Mouse (Mus musculus): ENCODE results near the gene Pspn.
A peak's percentile ranks its signal among the peaks of the same experiment; 100 is the strongest.

The Pspn gene

GRCm38 (mm10) chr17:56962642-56963405, 37.0 kb downstream of the Pspn start:
- DNase-seq (ENCODE audit: low read depth, low spot score), result no peak

DNA sequence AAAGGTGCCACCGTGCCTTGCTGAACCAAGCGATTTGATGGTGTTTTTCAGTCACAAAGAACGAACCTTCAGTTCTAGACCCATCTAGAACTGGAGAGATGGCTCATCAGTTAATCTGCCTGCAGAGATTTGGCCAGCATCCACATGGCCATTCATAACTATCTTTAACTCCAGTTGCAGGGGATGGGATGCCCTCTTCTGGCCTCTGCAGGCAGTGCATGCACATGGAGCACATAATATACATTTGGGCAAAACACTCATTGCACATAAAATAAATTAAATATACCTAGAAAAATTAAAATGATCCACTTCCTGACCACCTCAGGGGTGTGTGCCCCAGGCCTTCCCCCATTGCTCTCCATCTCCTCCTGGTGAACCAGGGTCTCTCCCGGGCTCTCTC, 37.9 kb downstream of the Pspn start:
- no peak for DNase-seq (ENCODE audit: low read depth, low spot score)

- no peak for DNase-seq (ENCODE audit: low read depth, low spot score)
Measured at GRCm38 (mm10) chr17:56958667-56959066, 41.2 kb downstream of the Pspn start.

DNA sequence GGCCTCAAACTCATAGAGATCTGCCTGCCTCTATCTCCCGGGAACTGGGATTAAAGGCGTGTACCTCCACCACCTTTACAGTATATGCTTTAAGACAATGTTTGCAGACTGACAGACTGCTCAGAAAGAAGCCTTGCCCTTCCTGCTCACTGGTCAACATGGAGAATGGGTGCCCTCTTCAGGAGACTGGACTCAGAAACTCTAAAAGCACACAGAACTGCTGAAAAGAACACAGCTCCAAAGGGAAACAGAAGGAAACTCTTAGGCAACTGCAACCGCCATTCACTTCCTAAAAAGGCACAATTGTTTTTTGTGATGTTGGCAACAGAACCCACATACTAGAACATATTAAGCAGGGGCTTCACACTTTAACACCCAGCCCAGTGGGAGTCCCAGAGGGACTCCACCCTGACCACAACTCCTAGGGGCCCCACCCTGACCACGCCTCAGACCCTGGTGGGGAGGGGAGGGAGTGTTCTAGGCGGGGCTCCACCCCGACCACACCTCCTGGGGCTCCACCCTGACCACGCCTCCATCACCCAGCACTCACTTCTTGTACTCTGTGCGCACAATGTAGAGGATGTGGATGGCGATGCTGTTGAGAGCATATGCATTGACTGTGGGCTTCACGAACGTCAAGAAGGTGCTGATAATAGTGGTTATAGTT, 41.9 kb downstream of the Pspn start:
- DNase-seq (ENCODE audit: low read depth, low spot score), result no peak

GRCm38 (mm10) chr17:56954871-56955270, 44.9 kb downstream of the Pspn start:
- DNase-seq (ENCODE audit: low read depth, low spot score), result no peak

GRCm38 (mm10) chr17:56952639-56953038, 47.2 kb downstream of the Pspn start:
- DNase-seq (ENCODE audit: low read depth, low spot score), result no peak

- DNase-seq (ENCODE audit: low read depth, low spot score), result peak; percentile 51
Measured at GRCm38 (mm10) chr17:56950915-56951314, 48.9 kb downstream of the Pspn start.
